Mouse (Mus musculus) urinary bladder, postnatal 36 days (tissue): ENCODE measurements at regions not wholly inside any gene's neighbourhood (a gene's known extent, or its start where the extent isn't known, plus 50 kb on each side); places are given as distances from the start of the nearest gene placed in this dataset.

ENCODE experiments used
- DNase-seq, 2 experiments: peaks; one replicate each; pipeline ENCODE4 v3.0.0; 2022; ENCODE audit warnings: low spot score in 2 of 2, mixed read lengths in 1 of 2

DNA sequence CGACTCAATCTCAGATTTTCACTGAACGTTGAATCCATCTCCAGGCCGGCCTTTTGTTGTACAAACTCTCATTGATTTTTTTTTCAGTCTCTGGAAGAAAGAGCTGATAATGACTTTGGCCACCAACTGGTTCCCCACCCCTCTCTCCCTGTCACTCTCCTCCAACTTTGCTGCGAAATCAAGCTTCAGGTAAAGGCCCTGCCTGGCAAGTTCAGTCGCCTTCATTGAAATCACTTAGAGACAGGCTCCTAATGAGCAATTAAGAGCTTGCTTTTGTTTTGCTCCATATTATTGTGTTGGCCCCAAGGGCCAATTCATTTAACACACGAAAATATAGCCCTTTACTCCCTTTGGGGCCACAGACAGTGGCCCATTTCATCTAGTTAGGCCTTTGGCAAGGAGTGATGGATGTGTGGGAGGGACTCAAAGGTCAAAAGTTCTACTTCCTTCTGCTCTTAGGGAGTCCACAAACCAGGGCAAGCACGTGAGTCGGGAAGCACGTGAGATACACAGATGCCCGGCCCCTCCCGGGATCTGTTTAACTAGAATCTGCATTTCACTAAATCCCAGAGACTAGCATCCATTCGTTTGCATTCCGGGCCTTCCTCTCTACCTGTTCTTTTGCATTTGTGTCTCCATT is 120.0 kb downstream of the Dact1 start:
- no peak for DNase-seq

DNA sequence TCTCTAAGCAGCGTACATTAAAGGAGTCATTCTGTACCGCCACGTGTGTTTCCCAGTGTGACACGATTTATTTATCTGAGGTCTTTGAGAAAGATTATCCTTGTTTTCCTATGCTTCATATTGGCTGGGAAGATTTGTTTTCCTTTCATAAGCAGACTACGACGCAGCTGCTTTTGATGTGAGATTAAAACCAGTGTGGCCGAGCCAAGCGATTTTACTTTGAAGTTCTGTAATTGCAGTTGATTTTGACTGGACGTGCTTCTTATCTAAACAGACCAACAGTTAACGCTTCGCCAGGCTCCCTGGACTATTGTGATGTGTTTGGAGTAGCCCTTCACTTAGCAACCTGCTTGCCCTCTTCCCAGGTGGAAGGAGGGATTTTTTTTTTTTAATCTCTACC is 120.6 kb downstream of the Dact1 start:
- no peak for DNase-seq

DNA sequence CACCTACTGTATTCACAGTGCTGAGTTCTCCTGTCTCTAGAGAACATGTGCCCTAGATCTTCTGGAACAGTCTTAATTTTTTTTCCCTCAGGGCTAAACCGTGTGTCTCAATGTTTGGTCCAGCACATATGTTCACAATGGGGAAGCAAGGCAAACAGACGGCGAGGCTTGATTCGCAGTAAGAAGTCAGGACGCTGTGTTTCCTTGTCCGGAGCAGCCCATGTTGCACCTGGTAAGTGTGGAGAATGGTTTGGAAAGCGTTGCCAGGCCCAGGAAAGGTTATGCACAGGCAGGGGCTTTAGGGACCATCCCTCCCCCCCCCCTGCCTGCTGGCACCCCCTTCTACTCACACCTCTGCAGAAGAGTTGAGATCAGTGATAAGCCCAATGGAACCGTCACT is 121.4 kb downstream of the Dact1 start:
- DNase-seq, result no peak

DNA sequence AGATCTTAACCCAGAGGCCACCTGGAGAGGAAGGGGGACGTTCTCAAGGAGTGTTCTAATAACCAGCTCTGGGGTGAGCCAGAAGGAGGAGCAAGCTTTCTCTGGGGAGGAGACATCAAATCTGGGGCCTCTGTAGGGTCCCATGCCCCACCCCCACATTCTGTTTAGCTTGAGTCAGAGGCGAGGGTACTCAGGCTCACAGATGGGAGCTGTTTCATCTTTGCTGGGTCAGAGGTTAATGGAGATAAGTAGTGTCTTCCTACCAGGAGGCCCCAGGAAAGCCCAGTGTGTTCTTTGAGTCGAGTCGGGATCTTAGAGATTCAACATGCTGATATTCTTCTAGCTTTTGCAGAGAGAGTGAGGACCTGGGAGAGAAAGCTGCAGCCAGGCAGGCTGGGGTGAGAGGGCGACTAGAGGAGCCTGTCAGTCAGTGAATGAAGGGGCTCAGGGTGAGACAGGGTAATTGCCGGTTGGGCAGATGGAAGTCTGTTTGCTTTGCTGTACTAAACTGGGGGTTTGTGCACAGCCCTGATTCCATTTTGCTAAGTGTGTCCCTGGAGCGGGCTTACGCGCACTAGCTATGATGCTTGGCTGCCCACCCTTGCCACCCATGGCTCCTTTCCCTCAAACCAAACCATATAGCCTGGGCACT is 124.0 kb downstream of the Dact1 start:
- no peak for DNase-seq

DNA sequence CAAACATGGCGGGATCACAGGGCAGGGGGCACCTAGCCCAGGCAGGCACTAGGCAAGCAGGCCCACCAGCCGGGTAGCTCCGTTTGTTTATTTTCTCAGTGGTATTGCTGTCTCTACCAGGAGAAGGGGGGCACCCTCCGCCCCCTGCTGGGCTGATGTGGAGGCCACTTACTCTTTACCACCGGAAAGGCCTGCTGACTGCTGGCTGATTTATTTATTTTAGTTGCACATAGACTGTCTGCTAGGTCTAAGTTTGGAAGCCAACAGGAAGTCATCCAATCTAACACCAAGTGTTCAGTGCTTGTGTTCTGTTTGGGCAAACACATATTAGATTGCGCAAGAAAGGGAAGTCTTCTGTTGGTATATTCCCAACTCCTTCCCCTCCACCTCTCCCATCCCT is 128.6 kb downstream of the Dact1 start:
- DNase-seq, result no peak

DNA sequence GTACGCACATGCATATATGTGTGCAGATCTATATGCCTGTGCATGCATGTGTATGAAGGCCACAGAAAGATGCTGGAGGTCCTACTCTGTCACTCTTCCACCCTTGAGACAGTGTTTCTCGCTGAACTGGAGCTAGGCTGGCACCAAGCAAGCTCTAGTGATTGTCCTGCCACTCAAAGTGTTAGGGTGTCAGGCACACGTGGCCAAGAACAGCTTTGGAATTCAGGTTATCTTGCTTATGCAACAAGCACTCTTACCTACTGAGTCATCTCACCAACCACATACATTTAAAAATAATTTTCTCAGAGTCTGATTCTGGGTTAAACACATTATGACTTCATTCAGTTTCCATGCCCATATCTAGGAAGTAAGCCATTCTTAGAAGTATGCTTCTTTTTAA is 131.2 kb downstream of the Dact1 start:
- DNase-seq, result no peak

DNA sequence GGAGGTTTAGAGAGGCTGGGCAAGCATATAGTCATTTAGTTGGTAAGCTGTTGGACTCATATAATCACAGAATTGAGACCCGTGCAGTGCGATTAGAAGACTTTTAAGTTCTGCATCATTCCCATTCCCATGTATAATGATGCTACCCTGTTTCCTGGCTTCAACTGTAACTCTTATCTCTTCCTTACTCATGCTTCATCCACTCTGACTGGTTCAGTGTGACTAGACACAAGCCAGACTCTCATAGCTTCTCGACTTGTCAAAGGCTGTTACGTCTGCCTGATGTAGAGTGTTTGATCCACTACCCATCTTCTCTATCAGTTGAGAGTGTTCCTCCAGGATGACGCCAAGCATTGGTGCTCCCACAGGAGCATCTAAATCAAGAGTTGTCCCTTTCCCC is 131.6 kb downstream of the Dact1 start:
- no peak for DNase-seq

DNA sequence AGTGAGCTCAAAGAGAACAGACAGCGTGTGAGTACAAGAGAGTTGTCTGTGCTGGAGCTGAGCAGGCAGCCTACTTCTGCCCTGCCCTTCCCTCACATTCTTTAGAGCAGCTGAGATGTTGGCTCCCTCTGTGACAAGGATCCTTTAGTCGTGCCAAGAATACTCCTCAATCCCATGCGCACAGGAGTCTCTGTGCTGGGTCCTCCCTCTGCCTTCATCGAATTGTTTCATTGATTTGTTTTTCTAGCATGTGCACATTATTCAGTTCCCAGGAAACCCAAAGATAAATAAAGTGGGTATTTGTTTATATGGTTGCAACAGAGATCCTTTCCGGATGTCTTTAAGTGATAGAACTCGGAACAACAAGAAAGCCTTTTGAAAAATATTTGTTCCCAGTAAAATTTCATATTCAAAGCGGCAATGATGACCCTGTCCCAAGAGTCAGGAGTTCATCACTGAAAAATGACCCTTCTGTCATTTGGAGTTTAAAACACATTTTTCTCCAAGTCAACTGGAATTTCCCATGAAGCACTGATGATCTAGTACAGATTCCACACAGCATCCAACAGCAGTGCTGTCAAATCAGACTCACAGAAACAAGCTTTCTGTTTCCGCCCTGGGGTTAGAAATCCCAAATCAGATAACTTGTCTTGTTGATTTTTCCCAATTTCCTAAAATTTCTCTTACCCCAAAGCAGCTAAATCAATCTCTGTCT is 136.7 kb downstream of the Dact1 start:
- peak in 1 of 2 experiments; percentile 17 for DNase-seq

DNA sequence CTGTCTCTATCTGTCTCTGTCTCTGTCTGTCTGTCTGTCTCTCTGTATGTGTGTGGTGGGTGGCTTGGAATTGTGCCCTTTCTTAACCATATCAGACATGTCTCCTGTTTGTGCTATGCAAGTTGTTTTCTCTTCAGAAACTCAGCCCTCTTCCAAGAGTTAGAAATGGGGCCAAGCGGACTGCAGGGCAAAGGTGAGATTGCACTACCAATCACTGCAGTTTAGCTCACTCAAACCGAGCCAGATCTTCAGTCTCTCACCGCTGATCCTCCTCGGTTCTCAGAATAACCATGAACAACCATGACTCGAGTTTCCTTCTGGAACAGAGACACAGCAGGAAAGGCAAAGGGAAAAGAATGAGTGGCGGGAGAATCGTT is 137.2 kb downstream of the Dact1 start:
- DNase-seq, result peak in 1 of 2 experiments; percentile 43

DNA sequence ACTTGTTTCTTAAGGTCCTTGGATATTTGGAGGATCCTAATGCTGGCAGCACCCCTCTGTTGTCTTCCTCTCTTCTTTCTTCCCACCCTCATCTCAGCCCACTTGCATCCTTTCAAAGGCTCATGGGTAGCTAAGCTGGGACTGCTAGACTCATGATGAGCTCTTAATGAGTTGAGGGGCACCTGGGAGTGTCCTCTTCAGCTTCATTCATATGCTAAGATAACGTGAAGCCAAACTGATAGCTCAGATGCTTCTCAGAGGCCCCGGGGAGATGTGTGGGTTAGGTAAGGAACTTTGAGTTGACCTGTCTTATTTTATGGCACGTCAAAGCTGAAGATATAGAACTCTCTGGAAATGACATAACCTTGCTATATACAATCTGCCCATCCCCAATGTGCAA is 139.3 kb downstream of the Dact1 start:
- DNase-seq, result no peak

DNA sequence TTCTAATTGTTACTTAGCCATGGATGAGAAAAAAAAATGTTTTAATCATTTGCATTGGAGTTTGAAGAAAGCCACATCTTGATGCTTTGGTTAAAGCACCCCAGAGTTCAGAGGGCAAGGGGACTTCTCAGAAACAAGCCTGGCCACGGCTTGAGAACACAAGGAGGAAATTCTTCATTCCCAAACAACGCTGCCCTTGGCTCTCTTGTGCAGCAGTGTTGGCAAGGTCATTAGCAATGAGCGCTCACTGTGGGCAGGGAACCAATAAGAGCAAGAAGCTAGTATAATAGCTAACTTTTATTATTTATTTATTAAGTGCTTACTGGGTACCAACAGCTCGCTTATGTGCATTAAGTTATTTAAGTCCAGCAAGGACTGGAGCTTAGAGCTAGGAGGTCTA is 140.4 kb downstream of the Dact1 start:
- DNase-seq, result no peak

DNA sequence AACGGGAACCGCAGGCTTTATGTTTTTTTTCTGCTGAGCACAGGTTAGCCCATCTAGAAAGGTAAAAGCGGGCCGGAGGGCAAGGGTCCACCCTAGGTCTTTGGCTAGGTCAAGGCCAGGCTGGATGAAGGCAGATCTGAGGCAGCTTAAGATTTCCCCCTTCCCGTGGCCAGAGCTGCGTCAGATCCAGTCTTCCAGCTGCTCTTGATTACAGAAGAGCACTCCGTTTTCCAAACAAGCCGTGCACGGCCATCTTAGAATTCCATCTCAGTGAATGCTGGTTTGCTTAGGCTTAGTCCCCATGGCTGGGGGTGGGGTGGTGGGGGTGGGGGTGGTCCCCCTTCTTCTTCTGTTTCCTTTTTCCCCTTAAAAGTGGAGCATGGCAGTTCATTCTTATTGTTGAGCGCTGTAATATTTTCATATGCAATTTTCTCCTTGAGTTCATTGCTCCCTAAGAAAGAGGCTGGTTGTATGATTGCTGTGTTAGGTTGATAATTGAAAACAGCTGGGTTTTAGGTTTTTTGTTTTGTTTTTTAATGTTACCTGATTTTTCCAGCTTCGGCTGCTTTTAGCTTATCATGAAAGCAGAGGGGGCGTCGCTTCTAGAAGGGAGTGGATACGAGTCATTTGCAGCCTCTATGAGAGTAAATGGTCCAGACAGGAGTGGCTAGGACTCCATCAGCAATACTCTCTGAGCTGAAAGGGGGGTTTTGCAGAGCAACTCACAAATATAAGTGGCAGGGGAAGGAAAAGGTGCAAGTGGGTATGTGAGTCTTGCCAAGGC is 141.2 kb downstream of the Dact1 start:
- DNase-seq, result no peak

DNA sequence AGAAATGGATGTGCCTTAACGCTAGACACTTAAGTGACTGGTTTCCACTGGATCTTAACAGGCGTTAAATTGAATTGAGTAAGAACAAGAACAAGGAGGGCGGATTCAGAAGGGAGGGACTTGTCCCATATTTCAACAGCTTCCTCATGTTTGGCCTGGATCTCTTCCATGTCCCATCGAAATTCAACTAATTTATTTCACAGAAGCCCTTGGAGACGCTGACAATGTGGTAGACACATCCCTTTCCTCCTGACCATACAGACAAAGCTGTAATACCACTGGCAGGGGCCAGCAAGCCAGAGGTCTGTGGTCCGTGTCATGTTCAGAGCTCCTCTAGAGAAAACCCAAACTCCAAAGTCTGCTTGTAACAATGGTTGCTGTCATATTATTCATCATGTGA is 147.2 kb downstream of the Dact1 start:
- DNase-seq, result no peak

DNA sequence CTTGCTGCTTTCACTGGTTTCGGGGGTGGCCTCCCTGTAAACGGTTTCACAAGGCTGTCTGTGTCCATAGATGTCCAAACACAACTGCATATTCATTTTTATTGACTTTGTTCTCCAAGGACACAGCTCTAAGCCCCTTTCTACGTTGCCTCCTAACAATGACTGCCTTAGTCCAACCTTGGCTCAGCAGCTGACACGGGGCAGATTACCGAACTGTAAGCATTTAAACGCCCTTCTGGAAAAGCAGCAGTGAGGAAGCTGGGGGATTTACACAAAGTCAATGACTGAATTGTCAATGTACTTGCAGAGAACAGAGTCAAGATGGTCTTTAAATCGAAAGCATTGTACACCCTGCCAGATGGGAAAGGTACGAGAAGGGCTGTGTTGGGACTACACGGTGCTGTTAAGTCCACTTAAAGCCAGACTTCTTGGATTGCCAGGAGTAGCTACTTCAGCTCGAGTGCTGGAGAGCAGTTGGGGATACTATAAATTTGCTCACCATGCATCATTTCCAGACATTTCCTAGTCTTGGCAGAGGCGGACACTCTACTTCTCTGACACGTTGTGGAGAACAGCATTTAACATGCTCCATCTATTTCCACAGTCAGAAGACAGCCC is 149.0 kb downstream of the Dact1 start:
- no peak for DNase-seq

DNA sequence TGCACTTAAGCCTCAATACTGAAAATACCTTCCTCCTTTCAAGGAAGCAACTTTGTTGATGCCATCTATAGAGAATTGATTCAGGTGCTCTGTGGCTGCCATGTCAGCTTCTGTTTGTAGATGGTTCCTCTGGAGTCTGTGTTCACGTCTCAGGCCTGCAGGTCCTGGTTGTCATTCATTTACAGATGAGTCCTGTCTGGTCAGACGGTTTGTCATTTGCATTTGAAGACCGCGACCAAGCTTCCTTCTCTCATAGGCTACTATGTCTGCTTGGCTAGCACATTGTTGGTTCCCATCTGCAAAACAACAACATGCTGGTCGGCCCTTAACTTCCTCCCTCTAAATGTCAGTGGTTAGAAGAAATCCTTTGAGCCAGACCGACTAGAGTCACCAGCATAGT is 151.0 kb downstream of the Dact1 start:
- DNase-seq, result no peak

DNA sequence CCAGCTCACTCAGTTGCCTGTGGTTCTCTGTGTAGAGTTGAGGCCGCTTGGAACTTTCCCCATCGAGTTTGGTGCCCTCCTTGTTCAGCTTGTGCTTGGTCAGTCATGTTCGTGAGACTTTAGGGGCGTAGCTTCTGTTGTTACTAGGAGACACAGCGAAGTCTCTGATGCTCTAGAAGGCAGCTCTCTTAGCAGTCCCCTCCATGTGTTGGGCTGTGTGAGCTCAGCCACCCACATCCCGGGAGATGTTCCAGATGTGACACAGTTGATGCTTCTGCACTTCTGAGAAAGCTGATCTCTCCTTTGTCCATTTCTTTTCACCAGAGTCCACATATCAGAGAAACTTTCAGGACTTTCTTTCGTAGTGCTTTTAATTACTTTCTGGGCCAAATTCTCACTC is 158.1 kb downstream of the Dact1 start:
- no peak for DNase-seq

DNA sequence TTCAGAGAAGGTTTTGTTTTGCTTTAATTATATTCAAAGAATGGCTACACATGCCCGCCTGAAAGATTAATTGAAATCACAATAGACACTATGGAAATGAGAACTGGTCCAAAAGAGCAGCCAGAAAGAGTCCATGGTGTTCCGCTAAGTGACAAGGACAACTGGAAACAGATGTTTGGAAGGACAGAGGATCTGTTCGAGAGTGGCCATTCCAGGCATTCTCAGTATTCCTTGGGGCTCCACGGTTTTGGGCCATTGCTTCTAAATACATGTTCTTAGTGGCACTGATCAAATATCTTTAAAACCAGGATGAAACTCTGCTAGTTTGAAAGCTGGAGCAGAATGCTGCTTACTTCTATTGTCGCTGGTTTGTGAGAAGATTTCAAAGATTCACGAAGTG is 158.6 kb downstream of the Dact1 start:
- no peak for DNase-seq

DNA sequence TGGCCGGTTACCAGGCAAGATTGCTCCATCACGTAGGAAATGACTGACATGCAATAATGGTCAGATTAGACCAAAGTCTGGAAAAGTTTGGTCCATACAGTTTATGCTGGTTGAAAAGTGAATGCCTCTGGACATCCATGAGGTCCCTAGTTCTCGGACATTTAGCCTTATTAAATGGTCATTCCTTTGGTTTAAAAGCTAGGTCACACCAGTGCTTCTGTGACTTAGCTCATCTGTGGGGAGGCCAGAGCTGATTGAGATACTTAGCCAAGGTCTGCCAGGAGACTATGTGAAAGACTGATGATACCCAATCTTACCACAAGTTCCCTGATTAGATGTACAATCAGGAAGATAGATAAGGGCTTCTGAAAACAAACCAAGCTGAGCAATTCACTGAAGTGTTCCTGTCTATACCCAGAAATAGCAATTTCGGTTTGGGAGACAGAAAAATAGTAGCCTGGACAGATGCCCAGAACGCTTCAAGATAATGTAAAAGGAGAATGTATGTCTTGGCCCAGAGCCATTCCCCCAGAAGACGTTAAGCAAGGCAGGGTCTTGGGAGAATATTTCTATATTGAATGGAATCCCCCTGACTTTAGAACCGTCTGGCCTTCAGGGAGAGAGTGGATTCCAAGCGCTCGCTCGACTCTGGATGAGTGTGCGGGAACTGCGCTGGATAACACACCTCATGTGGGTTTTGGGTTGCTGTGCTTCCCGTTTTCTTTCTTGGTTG is 161.5 kb downstream of the Dact1 start:
- no peak for DNase-seq

DNA sequence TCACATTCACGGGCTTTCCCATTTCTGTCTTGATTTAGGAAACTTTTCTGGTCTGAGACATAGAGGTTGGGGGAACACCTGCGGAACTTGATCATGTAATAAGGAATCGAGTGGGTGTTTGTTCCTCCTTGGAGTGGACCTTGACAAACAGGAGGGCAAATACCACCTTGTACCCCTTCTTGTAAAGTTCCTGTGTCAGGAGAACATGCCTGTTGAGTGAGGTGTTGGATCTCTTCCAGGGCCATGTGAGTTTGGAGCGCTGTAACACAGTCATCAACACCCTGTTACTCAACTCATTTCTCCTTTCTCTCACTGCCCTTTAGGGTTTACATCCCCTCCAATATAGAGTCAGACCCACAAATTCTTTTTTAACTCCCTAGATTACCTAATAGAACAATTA is 162.0 kb downstream of the Dact1 start:
- no peak for DNase-seq

DNA sequence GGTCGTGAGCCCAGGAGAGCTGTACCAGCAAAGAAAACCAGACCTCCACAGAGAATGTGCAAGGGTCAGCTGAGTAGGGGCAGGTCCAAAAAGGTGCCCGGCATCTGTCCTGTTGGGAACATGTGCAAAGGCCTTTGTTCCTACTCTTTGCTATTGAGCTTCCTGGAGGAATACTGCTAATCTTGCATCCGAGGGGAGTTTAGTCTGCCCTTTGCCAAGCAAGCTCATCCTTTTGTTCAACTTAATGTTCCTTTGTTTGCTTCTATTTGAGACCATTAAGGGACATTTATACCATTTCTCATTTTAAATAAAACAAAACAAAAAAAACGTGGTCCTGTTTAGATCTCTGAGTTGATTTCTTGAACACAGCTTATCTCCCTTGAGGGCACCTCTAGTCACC is 166.6 kb downstream of the Dact1 start:
- DNase-seq, result no peak

DNA sequence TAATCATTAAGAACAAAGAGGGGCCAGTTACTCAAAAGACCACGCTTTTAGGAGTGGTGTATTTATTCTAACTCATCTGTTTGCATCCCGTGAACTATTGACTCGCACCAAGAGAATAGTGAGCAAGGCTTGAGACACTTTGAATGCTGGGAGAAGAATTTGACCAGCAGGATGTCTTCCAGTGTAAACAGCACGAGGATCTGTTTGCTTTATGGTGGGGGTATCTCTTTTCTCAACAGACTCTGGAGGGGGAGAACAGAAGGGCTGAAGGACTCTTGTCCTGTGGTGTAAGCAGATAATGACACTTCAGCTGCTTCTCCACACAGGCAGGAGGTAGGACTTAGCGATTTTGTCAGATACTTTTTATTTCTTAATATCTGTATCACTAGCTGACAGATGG is 168.0 kb downstream of the Dact1 start:
- DNase-seq, result no peak
